Mouse (Mus musculus) heart, postnatal 0 days (tissue): ENCODE measurements around the gene Arglu1. TPM values are rescaled to one million over a fixed set of nuclear protein-coding genes. Genes with fewer than 3 reads are reported as not detected.

Experiments
- ATAC-seq: fragments of 200-750 bp; cut with Nextera tagmentation; 2 replicates; pipeline ENCODE4 v1.8.0; 2017; ENCODE audit warnings: low read depth, moderate number of reproducible peaks, moderate library complexity; ENCODE audit not compliant: insufficient read depth
- DNase-seq: peaks from one replicate; pipeline ENCODE4 v3.0.0-alpha.2; 2016; ENCODE audit warnings: low spot score
- H3K27ac ChIP-seq: fragments of 300-500 bp; sonication (generic); 2 replicates; pipeline ENCODE4 v1.5.1; 2014; ENCODE audit warnings: low read depth, mild to moderate bottlenecking
- H3K27me3 ChIP-seq: fragments of 300-500 bp; sonication (generic); 2 replicates; pipeline ENCODE4 v1.6.1; 2014; ENCODE audit warnings: low read length, mixed read lengths; ENCODE audit not compliant: control insufficient read depth, insufficient read depth
- H3K36me3 ChIP-seq: fragments of 300-500 bp; sonication (generic); replicated peaks from 2 replicates; pipeline ENCODE4 v1.6.1; 2014; ENCODE audit warnings: low read length, mixed read lengths; ENCODE audit not compliant: control insufficient read depth, insufficient read depth
- H3K4me1 ChIP-seq: fragments of 300-500 bp; sonication (generic); 2 replicates; pipeline ENCODE4 v1.6.1; 2014; ENCODE audit warnings: antibody characterized with exemption; ENCODE audit not compliant: control insufficient read depth, insufficient read depth
- H3K4me2 ChIP-seq: fragments of 300-500 bp; sonication (generic); 2 replicates; pipeline ENCODE4 v1.6.1; 2014; ENCODE audit warnings: low read depth, mild to moderate bottlenecking, low read length, moderate library complexity
- H3K4me3 ChIP-seq: fragments of 300-500 bp; sonication (generic); 2 replicates; pipeline ENCODE4 v1.5.1; 2014; ENCODE audit warnings: low read depth, low read length
- H3K9ac ChIP-seq: fragments of 300-500 bp; sonication (generic); replicated peaks from 2 replicates; pipeline ENCODE4 v1.6.1; 2014; ENCODE audit warnings: low read depth, low read length, mixed read lengths
- H3K9me3 ChIP-seq: fragments of 300-500 bp; sonication (generic); replicated peaks from 2 replicates; pipeline ENCODE4 v1.6.1; 2016; ENCODE audit warnings: low read length; ENCODE audit not compliant: control insufficient read depth
- CTCF ChIP-seq: IDR thresholded peaks from 2 replicates; pipeline ENCODE4 v1.5.1; 2016; ENCODE audit warnings: antibody characterized with exemption, control low read depth, low read depth
- EP300 ChIP-seq: IDR thresholded peaks from 2 replicates; pipeline ENCODE4 v1.6.1; 2016; ENCODE audit warnings: antibody characterized with exemption, low read depth
- WGBS: fragments of 180-500 bp; shearing (Covaris S2); extraction: QIAGEN DNeasy Blood & Tissue Kit; methylation state at CpG from one replicate; pipeline ENCODE4 v1.1.7; 2014; 5-methylcytosine and 5-hydroxymethylcytosine counted together
- polyA plus RNA-seq: library from polyadenylated mRNA; unstranded; fragments of >200 nt; fragmentation: Nextera tagmentation; extraction: Ambion mirVana; gene quantifications from 2 replicates; pipeline ENCODE4 v1.2.1, GENCODE M21; 2015
- total RNA-seq: library from RNA; depleted of rRNA; stranded (reverse); fragments of >200 nt; gene quantifications from 2 replicates; pipeline ENCODE4 v1.2.3, GENCODE M21; 2014; ENCODE audit warnings: low replicate concordance

Arglu1 gene
- total and polyA plus RNA-seq, 2 experiments from 2014 or later, result 38.6 to 68.0 TPM

DNA sequence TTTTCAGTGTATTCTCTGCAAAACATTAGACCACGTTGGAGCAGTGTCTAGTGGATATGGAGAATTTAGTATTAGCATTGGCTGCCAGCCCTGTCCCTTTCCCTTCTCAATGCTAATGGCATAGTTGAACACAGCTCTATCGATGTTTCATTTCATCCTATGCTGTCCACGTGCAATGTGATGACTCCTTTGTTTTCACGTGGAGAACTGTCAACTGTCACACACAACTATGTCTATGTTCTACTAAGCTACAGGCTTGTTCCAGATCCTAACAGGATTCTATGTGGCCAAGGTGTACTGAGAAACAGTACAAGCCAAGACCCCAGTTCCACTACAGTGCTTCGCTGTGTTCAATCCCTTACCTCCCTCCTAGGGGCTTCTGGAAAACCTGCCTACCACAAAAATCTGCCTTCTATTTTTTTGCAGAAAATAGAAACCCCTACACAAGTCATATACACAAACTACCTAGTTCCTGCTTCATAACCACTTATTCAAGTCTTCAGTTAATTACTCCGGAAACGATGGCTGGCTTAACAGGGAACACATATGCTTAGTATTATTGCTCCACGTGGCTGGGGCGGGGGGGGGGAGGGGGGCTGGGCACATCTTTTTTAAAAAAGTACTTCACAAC is 1.4 kb downstream of the Arglu1 start:
- peak overlapping the region; percentile 94 for H3K4me3 ChIP-seq
- no peaks in the 10 kb centered on the region for H3K27me3 ChIP-seq
- no peaks in the 10 kb centered on the region for H3K36me3 ChIP-seq
- peaks cover 41% of the 10 kb centered on the region for H3K4me1 ChIP-seq
- H3K27ac ChIP-seq, result 0 out of 2 replicates have a peak overlapping the region, but pooled peaks have one; percentile 11
- TF ChIP-seq EP300 (no peak), CTCF (no peak)
- peak overlapping the region; percentile 99 for H3K9ac ChIP-seq
- H3K9me3 ChIP-seq, result no peaks in the 10 kb centered on the region
- peak; percentile 26 for DNase-seq
- peak overlapping the region; percentile 84 for H3K4me2 ChIP-seq
- no peak for ATAC-seq
- 6% methylated on average over 9 of the region's 9 CpGs for WGBS

DNA sequence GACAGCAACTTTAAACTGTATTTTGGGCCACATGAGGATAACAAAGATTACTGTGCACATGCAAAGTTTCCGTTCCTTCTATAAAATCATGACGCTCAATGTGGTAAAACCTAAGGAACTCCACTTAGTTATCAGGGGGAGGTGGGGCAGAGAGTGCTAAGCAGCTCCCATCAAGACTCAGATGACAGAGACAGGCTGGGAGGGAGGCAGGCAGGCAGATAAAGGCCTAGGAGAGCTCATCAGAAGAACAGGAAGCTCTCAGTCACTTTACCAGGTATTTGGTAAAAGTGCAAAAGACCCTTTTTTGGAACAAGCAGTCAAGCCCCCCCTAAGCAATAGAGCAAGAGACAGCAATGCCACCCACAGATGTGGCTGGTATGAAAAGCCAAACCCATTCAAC is 4.8 kb downstream of the Arglu1 start:
- peaks cover 27% of the 10 kb centered on the region for H3K36me3 ChIP-seq
- no peak overlapping the region for H3K4me3 ChIP-seq
- H3K4me2 ChIP-seq, result no peak overlapping the region
- 21% methylated on average over 2 of the region's 2 CpGs for WGBS
- H3K27ac ChIP-seq, result no peak overlapping the region
- TF ChIP-seq EP300, result no peak
- TF ChIP-seq CTCF, result no peak
- peaks cover 45% of the 10 kb centered on the region for H3K4me1 ChIP-seq
- H3K9me3 ChIP-seq, result no peaks in the 10 kb centered on the region
- DNase-seq, result no peak
- H3K9ac ChIP-seq, result no peak overlapping the region
- no peaks in the 10 kb centered on the region for H3K27me3 ChIP-seq
- no peak for ATAC-seq

DNA sequence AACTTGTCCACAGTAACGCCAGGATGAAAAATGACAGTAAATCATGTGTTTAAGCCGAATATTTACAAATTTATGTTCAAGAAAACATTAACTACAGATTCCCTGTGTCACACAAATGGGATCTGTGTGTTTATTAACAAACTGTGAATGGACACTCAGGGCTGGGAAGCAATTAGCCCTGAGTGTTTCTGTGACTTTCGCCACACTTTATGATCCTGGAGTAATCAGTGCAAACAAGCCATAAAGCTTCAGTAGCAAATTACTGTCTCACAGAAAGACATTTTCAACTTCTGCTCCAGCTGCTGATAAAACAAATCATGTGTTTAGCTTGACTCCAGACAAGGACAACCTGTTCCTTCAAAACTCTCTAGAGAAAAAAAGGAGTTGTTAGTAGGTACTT is 7.6 kb downstream of the Arglu1 start:
- DNase-seq (no peak), ATAC-seq (no peak)
- H3K36me3 ChIP-seq, result peaks cover 47% of the 10 kb centered on the region
- no peak overlapping the region for H3K4me3 ChIP-seq
- no peaks in the 10 kb centered on the region for H3K27me3 ChIP-seq
- no peak overlapping the region for H3K4me2 ChIP-seq
- WGBS, result 87% methylated on average over 3 of the region's 3 CpGs
- H3K9ac ChIP-seq, result no peak overlapping the region
- H3K9me3 ChIP-seq, result no peaks in the 10 kb centered on the region
- TF ChIP-seq CTCF (no peak), EP300 (no peak)
- H3K27ac ChIP-seq, result no peak overlapping the region
- H3K4me1 ChIP-seq, result peaks cover 27% of the 10 kb centered on the region

DNA sequence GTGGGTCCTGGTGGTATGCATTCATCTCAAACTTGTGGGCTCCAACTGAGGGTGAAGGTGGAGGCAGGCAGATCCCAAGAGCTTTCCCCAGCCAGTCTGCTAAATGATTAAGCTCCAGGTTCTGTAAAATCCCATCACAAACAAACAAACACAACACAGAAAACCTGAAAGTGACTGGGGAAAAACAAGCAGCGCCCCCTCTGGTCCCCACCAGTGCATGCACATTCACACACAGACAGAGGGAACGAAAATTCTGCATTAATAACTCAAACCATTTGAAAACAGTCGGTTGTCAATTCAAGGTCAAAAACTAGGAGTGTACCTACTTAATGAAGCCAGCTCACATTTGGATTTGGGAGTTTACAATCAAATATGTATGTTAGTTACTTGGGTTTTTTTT is 12.1 kb downstream of the Arglu1 start:
- no peaks in the 10 kb centered on the region for H3K9me3 ChIP-seq
- ATAC-seq (no peak), DNase-seq (no peak)
- H3K9ac ChIP-seq, result no peak overlapping the region
- no peaks in the 10 kb centered on the region for H3K27me3 ChIP-seq
- no peak overlapping the region for H3K4me2 ChIP-seq
- H3K4me3 ChIP-seq, result no peak overlapping the region
- no peak overlapping the region for H3K27ac ChIP-seq
- TF ChIP-seq EP300, result no peak
- no peak for TF ChIP-seq CTCF
- 86% methylated on average over 3 of the region's 3 CpGs for WGBS
- H3K4me1 ChIP-seq, result 0 out of 2 replicates have a peak, but pooled peaks cover 1% of the 10 kb centered on the region
- H3K36me3 ChIP-seq, result peaks cover 75% of the 10 kb centered on the region

DNA sequence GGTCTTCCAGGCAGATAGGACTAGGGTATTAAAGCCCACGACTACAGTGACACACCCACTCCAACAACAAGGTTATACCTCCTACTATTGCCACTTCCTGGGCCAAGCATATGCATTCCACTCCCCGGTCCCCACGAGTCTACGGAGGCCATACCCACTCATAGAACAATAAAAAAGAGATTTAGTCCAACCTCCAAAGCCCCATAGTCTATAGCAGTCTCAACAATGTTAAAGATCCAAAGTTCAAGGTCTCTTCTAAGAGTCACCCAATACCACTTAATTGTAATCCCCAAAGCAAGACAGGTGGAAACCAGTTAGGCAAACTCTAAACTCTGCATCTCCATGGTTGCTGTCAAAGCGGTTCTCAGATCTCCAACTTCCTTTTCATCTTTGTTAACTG is 15.5 kb downstream of the Arglu1 start:
- Histone ChIP-seq H3K4me2 (no peak overlapping the region), H3K4me3 (no peak overlapping the region), H3K9ac (no peak overlapping the region), H3K4me1 (no peaks in the 10 kb centered on the region), H3K27me3 (no peaks in the 10 kb centered on the region), H3K9me3 (no peaks in the 10 kb centered on the region), H3K36me3 (peaks cover 56% of the 10 kb centered on the region), H3K27ac (no peak overlapping the region)
- ATAC-seq, result no peak
- no peak for TF ChIP-seq EP300
- no peak for TF ChIP-seq CTCF
- DNase-seq, result no peak
- WGBS, result 76% methylated on average over 5 of the region's 5 CpGs

DNA sequence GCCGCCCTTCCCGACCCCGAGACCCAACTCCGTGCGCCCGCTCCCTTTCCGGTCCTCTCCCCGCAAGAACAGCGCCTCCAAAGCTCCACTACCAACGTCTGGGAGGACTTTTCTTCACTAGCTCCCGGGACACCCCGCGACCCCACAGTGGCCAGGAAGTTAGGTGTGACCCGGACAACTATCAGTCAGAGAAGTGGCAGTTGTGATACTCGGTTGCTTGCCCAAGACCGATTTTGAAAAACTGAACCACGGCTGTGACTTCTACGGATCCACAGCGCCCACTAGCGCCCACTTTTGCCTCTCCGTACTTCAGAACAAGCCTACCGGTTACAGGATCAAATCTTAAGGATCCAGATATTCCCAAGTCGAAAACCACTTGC is 28.6 kb downstream of the Arglu1 start:
- DNase-seq, result peak; percentile 83
- no peaks in the 10 kb centered on the region for H3K9me3 ChIP-seq
- H3K36me3 ChIP-seq, result peaks cover 16% of the 10 kb centered on the region
- H3K4me1 ChIP-seq, result no peaks in the 10 kb centered on the region
- TF ChIP-seq EP300 (no peak), CTCF (peak; percentile 82)
- H3K27ac ChIP-seq, result peak overlapping the region; percentile 75
- peak overlapping the region; percentile 79 for H3K4me3 ChIP-seq
- under 1% methylated on average over 22 of the region's 23 CpGs for WGBS
- peak overlapping the region; percentile 96 for H3K4me2 ChIP-seq
- H3K27me3 ChIP-seq, result no peaks in the 10 kb centered on the region
- peak; percentile 11 for ATAC-seq
- H3K9ac ChIP-seq, result peak overlapping the region; percentile 76
